Mouse (Mus musculus): ENCODE measurements around the gene Ddit4. TPM values are rescaled to one million over a fixed set of nuclear protein-coding genes. Genes with fewer than 3 reads are reported as not detected.

The Ddit4 gene
- total and polyA plus RNA-seq, 3 experiments, result 39.5 to 136 (median 50.6) TPM

DNA sequence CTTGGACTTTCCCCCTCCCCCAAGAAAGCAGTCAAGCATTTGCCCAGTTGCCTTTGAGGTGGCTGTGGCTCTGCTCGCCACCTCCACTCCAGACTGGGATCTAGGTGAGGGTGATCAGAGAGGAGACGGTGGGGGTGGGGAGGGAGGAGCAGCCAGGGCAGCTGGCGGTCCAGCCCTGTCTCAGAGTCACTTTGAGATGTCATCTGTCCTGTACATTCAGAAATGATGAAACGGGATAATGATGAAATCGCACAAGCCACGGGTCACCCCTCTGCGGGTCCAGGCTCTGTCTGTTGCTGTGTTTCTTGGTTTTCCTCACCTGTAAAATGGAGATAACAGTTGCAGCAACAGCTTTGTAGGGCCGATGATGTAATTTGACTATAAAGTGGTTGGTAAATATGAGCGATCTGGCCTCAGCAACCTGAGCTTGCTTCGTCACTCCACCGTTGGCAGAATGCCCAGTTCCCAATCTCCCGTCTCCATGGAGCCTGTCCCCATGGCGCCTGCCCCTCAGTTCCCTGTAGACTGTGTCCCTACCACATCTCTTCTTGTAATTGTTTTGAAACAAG lies 8.1 kb downstream of the Ddit4 start:
- Histone ChIP-seq H3K9ac (ENCODE audit: insufficient read depth, low read depth) (no peak overlapping the region), H3K9me3 (replicated peaks; ENCODE audit: low read length) (no peaks in the 10 kb centered on the region), H3K4me2 (ENCODE audit: insufficient read depth, low read depth, poor library complexity, severe bottlenecking) (no peak overlapping the region), H3K4me3 (replicated peaks in 1 of 3; ENCODE audit: low read depth in 2 of 3, low read length in 2 of 3, poor library complexity in 1 of 3) (no peak overlapping the region), H3K27me3 (replicated peaks) (no peaks in the 10 kb centered on the region), H3K27ac (ENCODE audit: insufficient read depth, low read depth) (no peak overlapping the region), H3K36me3 (replicated peaks in 1 of 2; ENCODE audit: control insufficient read depth in 1 of 2, insufficient read depth in 1 of 2, low read length in 1 of 2) (no peaks in the 10 kb centered on the region), H3K4me1 (ENCODE audit: control insufficient read depth in 1 of 2, insufficient read depth in 2 of 2) (peaks cover 13 to 36% of the 10 kb centered on the region in 2 experiments), H3K79me2 (replicated peaks; ENCODE audit: control insufficient read depth, extremely low read depth, insufficient read depth, poor library complexity, severe bottlenecking) (no peaks in the 10 kb centered on the region)
- in situ Hi-C loops (cut with MboI; ENCODE audit: low pct_ligation_motif_present, low pct_unique_long_range_greater_than_20kb, low sequenced_read_pairs) (no loop called here), dilution Hi-C loops (cut with MboI; ENCODE audit: extremely low pct_ligation_motif_present, extremely low pct_unique_long_range_greater_than_20kb, low sequenced_read_pairs) (no loop called here)
- TF ChIP-seq KAT2A (IDR thresholded peaks at IDR 0.05; ENCODE audit: insufficient replicate concordance, low read length) (no peak), NRF1 (IDR thresholded peaks at IDR 0.05; ENCODE audit: low read depth, low read length) (no peak), E2F4 (IDR thresholded peaks at IDR 0.05; ENCODE audit: insufficient replicate concordance, low read depth, low read length) (no peak), MAZ (IDR thresholded peaks at IDR 0.05; ENCODE audit: low read depth, low read length) (no peak), IRF4 (IDR thresholded peaks at IDR 0.05; ENCODE audit: low read depth, low read length) (no peak), JUND (conservative IDR thresholded peaks at IDR 0.05; ENCODE audit: low read depth, low read length) (no peak), CTCF (conservative IDR thresholded peaks at IDR 0.05 in 1 of 2, IDR thresholded peaks at IDR 0.05 in 1 of 2; ENCODE audit: low read depth in 2 of 2, low read length in 2 of 2) (no peak), POLR2AphosphoS2 (IDR thresholded peaks at IDR 0.05; ENCODE audit: low read depth, low read length) (no peak), CHD1 (IDR thresholded peaks at IDR 0.05; ENCODE audit: low read depth, low read length) (no peak), MEF2A (IDR thresholded peaks at IDR 0.05; ENCODE audit: borderline replicate concordance, low read depth, low read length) (no peak), ZNF384 (IDR thresholded peaks at IDR 0.05; ENCODE audit: low read depth, low read length) (no peak), ELF1 (IDR thresholded peaks at IDR 0.05; ENCODE audit: low read depth, low read length) (no peak), MYC (IDR thresholded peaks at IDR 0.05; ENCODE audit: low read depth, low read length) (no peak), SMC3 (IDR thresholded peaks at IDR 0.05; ENCODE audit: low read depth, low read length) (no peak), ZMIZ1 (IDR thresholded peaks at IDR 0.05; ENCODE audit: low read depth, low read length) (no peak), BHLHE40 (IDR thresholded peaks at IDR 0.05; ENCODE audit: low read depth, low read length) (no peak), JUN (IDR thresholded peaks at IDR 0.05; ENCODE audit: insufficient read depth, low read depth, low read length) (no peak), MAX (IDR thresholded peaks at IDR 0.05; ENCODE audit: low read length) (no peak), MAFK (IDR thresholded peaks at IDR 0.05; ENCODE audit: insufficient replicate concordance, low read length) (no peak), GABPA (IDR thresholded peaks at IDR 0.05; ENCODE audit: insufficient replicate concordance, low read depth, low read length) (no peak)
- no peak for DNase-seq (ENCODE audit: extremely low read depth)

DNA sequence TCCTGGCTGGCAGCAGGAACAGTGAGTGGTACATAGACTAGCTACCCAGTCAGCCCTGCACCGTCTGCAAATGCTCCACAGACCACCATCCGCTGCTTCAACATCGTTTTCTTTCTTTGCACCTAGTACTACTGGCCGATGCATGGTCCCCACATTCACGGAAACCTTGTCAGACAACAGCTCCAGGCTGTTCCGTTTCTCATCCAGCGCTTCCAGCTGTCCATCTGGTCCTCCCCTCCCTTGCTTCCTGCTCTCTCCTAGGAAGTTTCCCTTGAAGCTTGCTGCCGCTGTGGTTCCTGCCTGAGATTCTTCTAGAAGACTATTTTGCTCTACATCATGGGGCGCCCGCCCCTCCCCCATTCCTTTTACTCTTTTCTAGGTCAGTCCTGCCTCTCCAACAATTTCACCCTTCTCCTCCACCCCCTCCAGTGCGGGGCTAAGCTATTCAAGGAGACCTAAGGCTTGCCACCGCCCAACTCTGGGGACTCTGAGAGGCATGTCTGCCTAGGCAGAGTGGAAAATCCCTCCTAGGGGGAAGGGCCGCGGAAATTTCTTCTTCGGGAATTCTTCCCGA lies 8.7 kb downstream of the Ddit4 start:
- H3K4me3 ChIP-seq (replicated peaks in 1 of 3; ENCODE audit: low read depth in 2 of 3, low read length in 2 of 3, poor library complexity in 1 of 3), result no peak overlapping the region
- TF ChIP-seq ETS1 (conservative IDR thresholded peaks at IDR 0.05; ENCODE audit: low read depth, low read length) (no peak), IRF4 (IDR thresholded peaks at IDR 0.05; ENCODE audit: low read depth, low read length) (no peak), ZMIZ1 (IDR thresholded peaks at IDR 0.05; ENCODE audit: low read depth, low read length) (no peak), UBTF (IDR thresholded peaks at IDR 0.05; ENCODE audit: low read depth, low read length) (no peak), MAZ (IDR thresholded peaks at IDR 0.05; ENCODE audit: low read depth, low read length) (no peak), TCF12 (IDR thresholded peaks at IDR 0.05; ENCODE audit: low read depth, low read length) (no peak), ZNF384 (IDR thresholded peaks at IDR 0.05; ENCODE audit: low read depth, low read length) (no peak), NRF1 (IDR thresholded peaks at IDR 0.05; ENCODE audit: low read depth, low read length) (no peak), SMC3 (IDR thresholded peaks at IDR 0.05; ENCODE audit: low read depth, low read length) (no peak), TBP (conservative IDR thresholded peaks at IDR 0.05; ENCODE audit: low read depth, low read length) (no peak), CHD1 (IDR thresholded peaks at IDR 0.05; ENCODE audit: low read depth, low read length) (no peak), MYC (IDR thresholded peaks at IDR 0.05; ENCODE audit: low read depth, low read length) (no peak), ZC3H11A (IDR thresholded peaks at IDR 0.05; ENCODE audit: low read depth, low read length) (no peak)
- no peak overlapping the region for H3K4me2 ChIP-seq (ENCODE audit: insufficient read depth, low read depth, poor library complexity, severe bottlenecking)
- no peak overlapping the region for H3K27ac ChIP-seq (ENCODE audit: insufficient read depth, low read depth)
- no peaks in the 10 kb centered on the region for H3K9me3 ChIP-seq (replicated peaks; ENCODE audit: low read length)
- no peak for DNase-seq (ENCODE audit: extremely low read depth)
- H3K27me3 ChIP-seq (replicated peaks), result no peaks in the 10 kb centered on the region
- H3K36me3 ChIP-seq (replicated peaks in 1 of 2; ENCODE audit: control insufficient read depth in 1 of 2, insufficient read depth in 1 of 2, low read length in 1 of 2), result no peaks in the 10 kb centered on the region
- dilution Hi-C loops (cut with MboI; ENCODE audit: extremely low pct_ligation_motif_present, extremely low pct_unique_long_range_greater_than_20kb, low sequenced_read_pairs) (no loop called here), in situ Hi-C loops (cut with MboI; ENCODE audit: low pct_ligation_motif_present, low pct_unique_long_range_greater_than_20kb, low sequenced_read_pairs) (no loop called here)
- no peak overlapping the region for H3K9ac ChIP-seq (ENCODE audit: insufficient read depth, low read depth)
- H3K79me2 ChIP-seq (replicated peaks; ENCODE audit: control insufficient read depth, extremely low read depth, insufficient read depth, poor library complexity, severe bottlenecking), result no peaks in the 10 kb centered on the region
- H3K4me1 ChIP-seq (ENCODE audit: control insufficient read depth in 1 of 2, insufficient read depth in 2 of 2), result peaks cover 13 to 33% of the 10 kb centered on the region in 2 experiments
